Mouse (Mus musculus) liver, embryonic 11.5 days (tissue): ENCODE data around the gene Slc25a47. TPM values are rescaled to one million over a fixed set of nuclear protein-coding genes. Genes with fewer than 3 reads are reported as not detected.

Source experiments
- ATAC-seq: fragments of 200-750 bp; cut with Nextera tagmentation; replicated peaks from 2 replicates; pipeline ENCODE4 v1.8.0; 2017; ENCODE audit warnings: moderate number of reproducible peaks, mild to moderate bottlenecking, moderate TSS enrichment, moderate library complexity; ENCODE audit not compliant: low FRiP score
- DNase-seq: peaks from one replicate; pipeline ENCODE4 v3.0.0-alpha.2; 2017; ENCODE audit warnings: low spot score
- H3K27ac ChIP-seq: fragments of 300-500 bp; sonication (generic); 2 replicates; pipeline ENCODE4 v1.5.1; 2014; ENCODE audit warnings: mild to moderate bottlenecking, low read depth, low read length, control low read depth
- H3K27me3 ChIP-seq: fragments of 300-500 bp; sonication (generic); replicated peaks from 2 replicates; pipeline ENCODE4 v1.6.1; 2014; ENCODE audit warnings: low read length, mixed read lengths; ENCODE audit not compliant: control insufficient read depth, insufficient read depth
- H3K36me3 ChIP-seq: fragments of 300-500 bp; sonication (generic); 2 replicates; pipeline ENCODE4 v1.6.1; 2014; ENCODE audit warnings: mild to moderate bottlenecking, low read length, moderate library complexity, mixed read lengths; ENCODE audit not compliant: control insufficient read depth, insufficient read depth
- H3K4me1 ChIP-seq: fragments of 300-500 bp; sonication (generic); replicated peaks from 2 replicates; pipeline ENCODE4 v1.6.1; 2014; ENCODE audit warnings: low read length, mixed read lengths; ENCODE audit not compliant: control insufficient read depth, insufficient read depth
- H3K4me2 ChIP-seq: fragments of 300-500 bp; sonication (generic); 2 replicates; pipeline ENCODE4 v1.6.1; 2014; ENCODE audit warnings: mild to moderate bottlenecking, control low read depth, moderate library complexity
- H3K4me3 ChIP-seq: fragments of 300-500 bp; sonication (generic); 2 replicates; pipeline ENCODE4 v1.5.1; 2014; ENCODE audit warnings: low read depth, low read length, control low read depth
- H3K9ac ChIP-seq: fragments of 300-500 bp; sonication (generic); 2 replicates; pipeline ENCODE4 v1.6.1; 2014; ENCODE audit warnings: low read depth, low read length, control low read depth
- H3K9me3 ChIP-seq: fragments of 300-500 bp; sonication (generic); 2 replicates; pipeline ENCODE4 v1.6.1; 2016; ENCODE audit warnings: low read length, inconsistent platforms, mixed read lengths; ENCODE audit not compliant: control insufficient read depth
- WGBS: fragments of 180-500 bp; shearing (Covaris S2); extraction: QIAGEN DNeasy Blood & Tissue Kit; methylation state at CpG from one replicate; pipeline ENCODE4 v1.1.7; 2014; 5-methylcytosine and 5-hydroxymethylcytosine counted together
- polyA plus RNA-seq: library from polyadenylated mRNA; unstranded; fragments of >200 nt; fragmentation: Nextera tagmentation; extraction: Ambion mirVana; gene quantifications from 2 replicates; pipeline ENCODE4 v1.2.1, GENCODE M21; 2014

The Slc25a47 gene
- polyA plus RNA-seq, 1 experiment from 2014 or later = 4.5 TPM

DNA sequence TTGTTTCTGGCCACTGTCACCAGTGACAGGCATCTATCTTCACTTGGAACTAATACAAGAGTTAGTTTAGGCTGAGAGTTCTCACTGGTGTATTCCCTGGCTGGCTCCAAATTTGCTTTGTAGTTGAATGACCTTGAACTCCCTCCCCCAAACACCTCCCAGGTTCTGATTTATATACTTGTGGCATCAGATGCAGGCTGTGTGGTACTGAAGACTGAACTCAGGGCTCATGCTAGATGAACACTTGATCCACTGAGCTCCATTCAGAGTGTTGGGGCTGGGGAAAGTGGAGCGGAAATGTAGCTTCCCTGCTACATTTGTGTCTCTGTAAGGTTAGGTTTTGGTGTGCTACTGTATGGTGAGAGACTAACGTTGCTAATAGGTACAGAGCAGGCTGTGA, 31.5 kb upstream of the Slc25a47 start:
- H3K9me3 ChIP-seq = no peaks in the 10 kb centered on the region
- ATAC-seq (no peak), DNase-seq (no peak)
- H3K27ac ChIP-seq = no peak overlapping the region
- peaks cover 14% of the 10 kb centered on the region for H3K36me3 ChIP-seq
- no peak overlapping the region for H3K4me3 ChIP-seq
- no peak overlapping the region for H3K9ac ChIP-seq
- peaks cover 15% of the 10 kb centered on the region for H3K4me1 ChIP-seq
- no peaks in the 10 kb centered on the region for H3K27me3 ChIP-seq
- 83% methylated on average over 2 of the region's 2 CpGs for WGBS
- no peak overlapping the region for H3K4me2 ChIP-seq

DNA sequence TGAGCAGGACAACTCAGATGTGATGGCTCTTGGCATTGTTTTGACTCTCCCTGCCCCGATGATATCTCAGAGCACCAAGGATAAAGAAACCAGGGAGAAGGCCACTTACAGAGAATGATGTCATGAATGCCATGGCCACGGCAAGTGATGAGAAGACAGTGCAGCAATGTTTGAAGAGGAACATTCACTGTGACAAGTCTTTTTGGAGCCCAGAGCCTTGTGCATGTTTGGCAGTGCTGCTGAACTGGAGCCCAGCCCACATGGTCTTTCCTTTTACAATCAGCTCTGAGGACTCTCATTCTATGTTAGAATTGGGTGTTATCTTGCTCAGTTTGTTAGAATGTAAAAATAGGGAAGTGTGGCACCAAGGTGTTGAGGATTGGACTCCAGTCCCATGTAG, 27.4 kb upstream of the Slc25a47 start:
- H3K9me3 ChIP-seq = no peaks in the 10 kb centered on the region
- H3K36me3 ChIP-seq = peaks cover 20% of the 10 kb centered on the region
- 76% methylated on average over 2 of the region's 2 CpGs for WGBS
- ATAC-seq (no peak), DNase-seq (no peak)
- no peak overlapping the region for H3K27ac ChIP-seq
- no peak overlapping the region for H3K4me2 ChIP-seq
- no peak overlapping the region for H3K4me3 ChIP-seq
- no peak overlapping the region; the same call in 1 of the 2 replicates for H3K9ac ChIP-seq
- peaks cover 19% of the 10 kb centered on the region for H3K4me1 ChIP-seq
- H3K27me3 ChIP-seq = no peaks in the 10 kb centered on the region

DNA sequence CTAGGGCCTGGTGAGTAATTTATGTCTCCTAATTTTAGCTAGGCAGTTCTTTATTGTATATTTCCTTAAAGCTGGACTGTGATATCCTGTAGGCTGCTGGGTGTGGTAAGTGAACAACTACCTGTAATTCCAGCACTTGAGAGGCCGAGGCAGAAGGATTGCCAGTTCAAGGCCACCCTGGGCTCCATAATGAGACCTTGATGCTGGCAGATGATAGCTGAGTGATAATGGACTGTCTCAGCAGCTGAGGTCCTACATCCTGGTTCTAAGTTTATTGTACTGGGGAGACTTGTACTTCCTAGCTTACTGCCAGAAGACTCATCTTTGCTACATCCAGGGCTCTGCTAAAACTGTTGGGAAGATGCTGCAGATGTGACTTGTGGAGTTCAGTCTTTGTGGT, 26.1 kb upstream of the Slc25a47 start:
- Histone ChIP-seq H3K27me3 (no peaks in the 10 kb centered on the region), H3K4me3 (no peak overlapping the region), H3K9me3 (no peaks in the 10 kb centered on the region), H3K27ac (peak overlapping the region; percentile 28), H3K9ac (no peak overlapping the region), H3K36me3 (peaks cover 28% of the 10 kb centered on the region), H3K4me1 (peaks cover 19% of the 10 kb centered on the region), H3K4me2 (no peak overlapping the region)
- 76% methylated on average over 1 of the region's 1 CpGs for WGBS
- ATAC-seq (no peak), DNase-seq (no peak)

DNA sequence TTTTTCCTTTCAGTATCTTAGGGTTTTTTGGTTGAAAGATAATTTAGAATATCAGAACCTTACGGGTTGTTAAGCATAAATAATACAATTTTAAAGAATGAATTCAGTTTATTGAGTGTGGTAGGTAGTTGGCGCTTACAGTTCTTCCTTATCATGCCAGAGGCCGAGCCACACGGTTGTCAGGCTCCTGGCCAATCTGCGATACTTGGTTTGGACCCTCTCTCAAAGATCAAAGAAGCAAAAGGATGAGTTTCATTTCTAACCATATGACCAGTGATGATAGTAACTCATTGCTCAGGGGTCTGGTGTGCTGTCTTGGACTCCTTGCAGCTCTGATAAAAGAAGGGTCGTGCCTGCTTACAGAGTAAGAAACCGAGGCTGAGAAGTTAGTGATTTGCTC, 25.5 kb upstream of the Slc25a47 start:
- no peak overlapping the region for H3K4me3 ChIP-seq
- H3K9me3 ChIP-seq = no peaks in the 10 kb centered on the region
- H3K27ac ChIP-seq = no peak overlapping the region
- peak; percentile 44; the same call in 1 of the 2 replicates for ATAC-seq
- no peak for DNase-seq
- H3K4me1 ChIP-seq = peaks cover 19% of the 10 kb centered on the region
- H3K27me3 ChIP-seq = no peaks in the 10 kb centered on the region
- H3K9ac ChIP-seq = no peak overlapping the region
- no peak overlapping the region for H3K4me2 ChIP-seq
- peaks cover 31% of the 10 kb centered on the region for H3K36me3 ChIP-seq
- 69% methylated on average over 7 of the region's 7 CpGs for WGBS

DNA sequence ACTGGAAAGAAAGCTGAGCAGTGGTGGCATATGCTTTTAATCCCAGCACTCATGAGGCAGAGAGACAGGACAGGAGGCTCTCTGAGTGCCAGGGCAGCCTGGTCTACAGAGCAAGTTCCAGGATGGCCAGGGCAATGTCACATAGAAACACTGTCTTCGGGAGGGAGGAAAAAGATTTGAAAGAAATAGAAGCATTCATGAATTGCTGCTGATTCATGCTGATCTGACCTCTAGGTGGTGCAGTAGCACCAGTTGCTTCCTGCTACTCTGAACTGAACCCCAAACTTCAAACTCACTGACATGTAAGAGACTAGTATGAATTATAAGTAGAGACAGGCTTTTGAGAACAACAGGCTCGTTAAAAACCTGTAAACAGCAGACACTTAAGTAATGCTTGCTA, 24.7 kb upstream of the Slc25a47 start:
- DNase-seq (no peak), ATAC-seq (0 out of 2 replicates have a peak, but pooled peaks have one; percentile 42)
- H3K36me3 ChIP-seq = peaks cover 33% of the 10 kb centered on the region
- no peaks in the 10 kb centered on the region for H3K9me3 ChIP-seq
- no peak overlapping the region for H3K27ac ChIP-seq
- no peaks in the 10 kb centered on the region for H3K27me3 ChIP-seq
- H3K4me1 ChIP-seq = peaks cover 19% of the 10 kb centered on the region
- no peak overlapping the region for H3K9ac ChIP-seq
- 60% methylated on average over 2 of the region's 2 CpGs for WGBS
- no peak overlapping the region for H3K4me3 ChIP-seq
- no peak overlapping the region for H3K4me2 ChIP-seq

DNA sequence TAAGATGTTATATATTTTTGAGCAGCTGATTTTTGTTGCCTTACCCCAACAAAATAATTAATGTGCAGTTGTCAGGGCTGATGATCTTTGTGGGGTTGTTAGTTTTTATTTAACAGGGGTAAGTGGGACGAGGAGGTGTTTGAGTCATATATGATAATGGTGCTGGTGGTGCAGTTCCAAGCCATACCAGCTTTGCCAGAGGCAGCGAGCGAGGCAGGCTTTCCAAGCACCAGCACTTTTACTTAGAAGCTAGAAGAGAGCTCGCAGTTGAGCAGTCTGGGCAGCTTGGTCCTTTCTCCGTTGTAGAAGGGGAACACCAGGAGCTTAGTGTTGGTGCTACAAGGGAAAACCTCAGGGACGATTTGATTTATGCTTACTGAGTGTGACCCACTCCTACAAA, 23.4 kb upstream of the Slc25a47 start:
- no peak for DNase-seq
- Histone ChIP-seq H3K9ac (no peak overlapping the region), H3K36me3 (peaks cover 34% of the 10 kb centered on the region), H3K4me1 (peaks cover 19% of the 10 kb centered on the region), H3K4me2 (no peak overlapping the region), H3K9me3 (no peaks in the 10 kb centered on the region), H3K27me3 (no peaks in the 10 kb centered on the region), H3K4me3 (no peak overlapping the region), H3K27ac (no peak overlapping the region)
- WGBS = 90% methylated on average over 6 of the region's 6 CpGs
- ATAC-seq = no peak

DNA sequence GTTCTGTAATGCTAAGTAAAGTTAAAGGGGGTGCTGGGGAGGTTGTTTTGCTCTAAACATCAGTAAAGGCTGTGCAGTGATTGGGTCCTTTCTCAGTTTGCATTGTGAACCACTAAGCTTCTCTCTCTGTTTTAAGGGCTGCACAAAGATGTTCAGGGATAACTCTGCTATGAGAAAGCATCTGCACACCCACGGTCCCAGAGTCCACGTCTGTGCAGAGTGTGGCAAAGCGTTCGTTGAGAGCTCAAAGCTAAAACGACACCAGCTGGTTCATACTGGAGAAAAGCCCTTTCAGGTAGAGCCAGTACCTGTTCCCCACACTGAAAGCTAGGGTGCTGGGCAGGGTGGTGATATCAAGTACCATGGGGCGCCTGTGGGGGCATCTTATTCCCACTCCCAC, 21.4 kb upstream of the Slc25a47 start:
- H3K9ac ChIP-seq = no peak overlapping the region
- 91% methylated on average over 6 of the region's 6 CpGs for WGBS
- DNase-seq (no peak), ATAC-seq (no peak)
- H3K4me3 ChIP-seq = no peak overlapping the region
- H3K4me2 ChIP-seq = no peak overlapping the region
- peaks cover 35% of the 10 kb centered on the region for H3K36me3 ChIP-seq
- no peaks in the 10 kb centered on the region for H3K27me3 ChIP-seq
- H3K4me1 ChIP-seq = peaks cover 11% of the 10 kb centered on the region
- H3K27ac ChIP-seq = no peak overlapping the region
- H3K9me3 ChIP-seq = no peaks in the 10 kb centered on the region

DNA sequence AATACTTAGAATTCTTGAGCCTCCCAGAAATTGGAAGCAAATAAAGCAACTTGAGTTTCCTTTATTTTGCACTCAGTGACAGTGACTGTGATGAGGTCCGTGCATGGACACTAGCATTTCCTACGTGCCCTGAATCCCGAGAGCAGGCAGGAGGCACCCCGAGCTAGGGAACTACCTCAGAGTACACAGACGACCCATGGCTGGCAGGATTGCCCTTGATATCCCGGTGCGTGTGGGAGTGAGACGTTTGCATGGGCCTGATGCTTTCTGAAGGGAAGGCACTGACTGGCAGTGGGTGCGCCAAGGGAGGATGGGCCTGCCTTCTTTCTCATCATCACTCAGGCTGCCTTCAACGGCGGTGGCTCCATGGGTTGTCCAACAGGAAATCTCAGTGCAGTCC, 19.3 kb upstream of the Slc25a47 start:
- DNase-seq (no peak), ATAC-seq (no peak)
- H3K4me3 ChIP-seq = no peak overlapping the region
- no peak overlapping the region for H3K9ac ChIP-seq
- no peak overlapping the region for H3K4me2 ChIP-seq
- no peak overlapping the region for H3K27ac ChIP-seq
- H3K27me3 ChIP-seq = no peaks in the 10 kb centered on the region
- peaks cover 34% of the 10 kb centered on the region for H3K36me3 ChIP-seq
- no peaks in the 10 kb centered on the region for H3K9me3 ChIP-seq
- WGBS = 86% methylated on average over 11 of the region's 11 CpGs
- H3K4me1 ChIP-seq = no peaks in the 10 kb centered on the region; the same call in 1 of the 2 replicates

DNA sequence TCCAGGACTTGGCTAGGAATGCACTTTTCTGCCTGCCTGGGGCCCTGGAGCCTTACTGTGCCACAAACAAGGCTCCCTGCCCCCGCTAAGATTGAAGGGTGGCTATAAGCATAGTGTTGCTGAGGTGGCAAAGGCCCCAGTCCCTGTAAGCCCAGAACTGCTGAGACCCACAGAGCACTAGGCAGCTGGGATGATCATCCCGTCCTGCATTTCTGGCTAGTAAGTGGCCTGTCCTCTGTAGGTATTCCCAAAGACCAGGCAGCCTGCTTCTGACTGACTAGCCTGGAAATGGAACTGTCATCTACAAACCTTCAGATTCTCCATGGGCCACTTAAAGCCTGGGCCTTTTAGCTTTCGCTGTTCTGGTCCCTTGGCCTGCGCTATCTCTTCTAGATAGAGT, 15.4 kb upstream of the Slc25a47 start:
- Histone ChIP-seq H3K27ac (no peak overlapping the region), H3K27me3 (no peaks in the 10 kb centered on the region), H3K9ac (no peak overlapping the region), H3K36me3 (peaks cover 18% of the 10 kb centered on the region), H3K4me1 (no peaks in the 10 kb centered on the region), H3K4me3 (no peak overlapping the region), H3K9me3 (no peaks in the 10 kb centered on the region), H3K4me2 (no peak overlapping the region)
- DNase-seq (no peak), ATAC-seq (no peak)
- 89% methylated on average over 4 of the region's 4 CpGs for whole genome bisulfite sequencing
